Mouse (Mus musculus) megakaryocyte, embryonic 14.5 days (primary cell): ENCODE results near the gene Tulp1.

Source experiments
- FLI1 ChIP-seq: IDR thresholded peaks from 2 replicates; pipeline ENCODE4 v1.6.1; 2012; ENCODE audit warnings: low read length, inconsistent platforms, mixed read lengths
- GATA1 ChIP-seq: IDR thresholded peaks from 3 replicates; pipeline ENCODE4 v1.6.1; 2012; ENCODE audit warnings: mixed read lengths, low read length, inconsistent platforms, borderline replicate concordance

- TF ChIP-seq GATA1: no peak
- no peak for TF ChIP-seq FLI1
These were observed 42.6 kb upstream of the Tulp1 start for GRCm38 (mm10) chr17:28407418-28408250.
